Mouse (Mus musculus): Measurements from ENCODE around the gene Atf3. TPM values are rescaled to one million over a fixed set of nuclear protein-coding genes. Genes with fewer than 3 reads are reported as not detected.

The Atf3 gene
- total RNA-seq (2021) = 2.4 and 4.8 TPM in 2 replicates
- long read RNA-seq, experiment 1, partial matches to known transcripts = 0 of 1 reads
- long read RNA-seq, experiment 1, other reads (novel, unspliced or antisense) = 1 of 1 reads
- long read RNA-seq, experiment 2, partial matches to known transcripts = 1 of 5 reads
- long read RNA-seq, experiment 2, other reads (novel, unspliced or antisense) = 0 of 5 reads

- DNase-seq = no peak
These were observed at the start of gene Atf3 for GRCm38 (mm10) chr1:191217939-191218338. Gene Atf3 (minus strand): TSS chr1:191218039.

- DNase-seq = no peak
These were observed 49.3 kb upstream of the Atf3 start for GRCm38 (mm10) chr1:191267162-191267561.

GRCm38 (mm10) chr1:191263471-191263870 is 45.6 kb upstream of the Atf3 start:
- no peak for DNase-seq

- DNase-seq = no peak
These were observed 44.0 kb upstream of the Atf3 start for GRCm38 (mm10) chr1:191261861-191262260.

- DNase-seq = no peak
These were observed 41.8 kb upstream of the Atf3 start for GRCm38 (mm10) chr1:191259661-191260060.

- DNase-seq = peak; percentile 20
These were observed 41.3 kb upstream of the Atf3 start for GRCm38 (mm10) chr1:191259121-191259520.

- DNase-seq = no peak
These were observed 40.7 kb upstream of the Atf3 start for GRCm38 (mm10) chr1:191258521-191258920.

GRCm38 (mm10) chr1:191257981-191258380 is 40.1 kb upstream of the Atf3 start:
- DNase-seq = no peak

GRCm38 (mm10) chr1:191257351-191257771 is 39.5 kb upstream of the Atf3 start:
- DNase-seq = peak; percentile 80

- DNase-seq = peak; percentile 41
These were observed 38.9 kb upstream of the Atf3 start for GRCm38 (mm10) chr1:191256566-191257350.

GRCm38 (mm10) chr1:191256134-191256533 is 38.3 kb upstream of the Atf3 start:
- no peak for DNase-seq

GRCm38 (mm10) chr1:191254448-191254847 is 36.6 kb upstream of the Atf3 start:
- peak; percentile 90 for DNase-seq

GRCm38 (mm10) chr1:191253636-191254035 is 35.8 kb upstream of the Atf3 start:
- DNase-seq = peak; percentile 59

- no peak for DNase-seq
These were observed 32.1 kb upstream of the Atf3 start for GRCm38 (mm10) chr1:191249975-191250374.

- no peak for DNase-seq
These were observed 30.6 kb upstream of the Atf3 start for GRCm38 (mm10) chr1:191248423-191248822.

GRCm38 (mm10) chr1:191247561-191247960 is 29.7 kb upstream of the Atf3 start:
- DNase-seq = no peak

GRCm38 (mm10) chr1:191243855-191244254 is 26.0 kb upstream of the Atf3 start:
- DNase-seq = no peak

GRCm38 (mm10) chr1:191242065-191242698 is 24.3 kb upstream of the Atf3 start:
- DNase-seq = no peak

- DNase-seq = no peak
These were observed 23.7 kb upstream of the Atf3 start for GRCm38 (mm10) chr1:191241574-191241973.

- no peak for DNase-seq
These were observed 21.8 kb upstream of the Atf3 start for GRCm38 (mm10) chr1:191239602-191240001.

GRCm38 (mm10) chr1:191235788-191236542 is 18.1 kb upstream of the Atf3 start:
- no peak for DNase-seq

GRCm38 (mm10) chr1:191234837-191235236 is 17.0 kb upstream of the Atf3 start:
- no peak for DNase-seq

All from adrenal gland, postnatal 14 days (tissue).